In genomic region chr11:90028746-90029145, GRCm38 (mm10) we compare ENCODE assay signal across 18 mouse cellular contexts. TPM values are rescaled to one million over a fixed set of nuclear protein-coding genes. Genes with fewer than 3 reads are reported as not detected.
DNase-seq lines count a peak whose midpoint lies in the region; ATAC-seq and TF ChIP-seq lines count a peak whose summit lies in the region.
"Had no signal": no experiment of that assay in that cellular context is flagged by ENCODE, and none has a peak within 500 bp of the region (broad histone marks: within the 10 kb centered on the region; RNA-seq: fewer than 3 reads in every experiment).

No protein-coding gene starts in this region.

- ATAC-seq in kidney, postnatal 0 days (replicated peaks; ENCODE audit: low FRiP score, low read depth): no peak
- no peak for ATAC-seq in kidney, embryonic 16.5 days (ENCODE audit: low FRiP score, low TSS enrichment)
- ATAC-seq in embryonic facial prominence, embryonic 13.5 days (ENCODE audit: insufficient number of reproducible peaks, insufficient read depth, low FRiP score, low TSS enrichment, low read depth): no peak
- no peak for ATAC-seq in forebrain, embryonic 12.5 days (ENCODE audit: low FRiP score)
- ATAC-seq: forebrain, embryonic 13.5 days; forebrain, postnatal 0 days; intestine, postnatal 0 days had no signal

- H3K9ac ChIP-seq in kidney, postnatal 0 days (ENCODE audit: low read depth, low read length): no peak overlapping the region
- no peak overlapping the region for H3K9ac ChIP-seq in kidney, embryonic 16.5 days (replicated peaks; ENCODE audit: low read length)
- no peak overlapping the region for H3K9ac ChIP-seq in embryonic facial prominence, embryonic 13.5 days
- H3K9ac ChIP-seq in forebrain, embryonic 12.5 days: no peak overlapping the region
- H3K9ac ChIP-seq: forebrain, embryonic 13.5 days; forebrain, postnatal 0 days; hindbrain, embryonic 14.5 days had no signal

- no peaks in the 10 kb centered on the region for H3K36me3 ChIP-seq in kidney, postnatal 0 days (ENCODE audit: insufficient read depth, low read length)
- no peaks in the 10 kb centered on the region for H3K36me3 ChIP-seq in kidney, embryonic 16.5 days (ENCODE audit: insufficient read depth, low read length)
- no peaks in the 10 kb centered on the region for H3K36me3 ChIP-seq in embryonic facial prominence, embryonic 13.5 days
- H3K36me3 ChIP-seq in forebrain, embryonic 12.5 days (replicated peaks): no peaks in the 10 kb centered on the region
- H3K36me3 ChIP-seq: heart, embryonic 13.5 days; hindbrain, embryonic 10.5 days had no signal

- no peak overlapping the region for H3K27ac ChIP-seq in kidney, postnatal 0 days
- no peak overlapping the region for H3K27ac ChIP-seq in kidney, embryonic 16.5 days (ENCODE audit: low read length)
- H3K27ac ChIP-seq in bone marrow macrophage, adult 2 months (ENCODE audit: insufficient read depth, low read depth, low read length): 0 out of 2 replicates have a peak overlapping the region, but pooled peaks have one; percentile 16
- peak overlapping the region; percentile 92 for H3K27ac ChIP-seq in embryonic facial prominence, embryonic 13.5 days
- H3K27ac ChIP-seq in forebrain, embryonic 12.5 days: no peak overlapping the region
- H3K27ac ChIP-seq: forebrain, embryonic 13.5 days; heart, embryonic 13.5 days; hindbrain, embryonic 10.5 days; hindbrain, embryonic 14.5 days had no signal

- DNase-seq in heart, adult 11 months: peak; percentile 89
- DNase-seq in heart, postnatal 10 days: no peak
- DNase-seq in kidney, postnatal 0 days (ENCODE audit: low spot score): no peak
- no peak for DNase-seq in left cerebral cortex, adult 9 months (ENCODE audit: low spot score in 2 of 2)
- DNase-seq: cerebellum, adult 11-12 months; cerebellum, adult 9-10 months had no signal

- no peak overlapping the region for H3K4me3 ChIP-seq in kidney, postnatal 0 days (replicated peaks; ENCODE audit: low read depth, low read length)
- no peak overlapping the region for H3K4me3 ChIP-seq in kidney, embryonic 16.5 days (ENCODE audit: low read length)
- no peak overlapping the region for H3K4me3 ChIP-seq in bone marrow macrophage, adult 2 months (ENCODE audit: insufficient read depth, low read length)
- H3K4me3 ChIP-seq in embryonic facial prominence, embryonic 13.5 days: no peak overlapping the region
- no peak overlapping the region for H3K4me3 ChIP-seq in forebrain, embryonic 12.5 days (replicated peaks)

- no peak for TF ChIP-seq POLR2A in bone marrow macrophage, adult 2 months (IDR thresholded peaks at IDR 0.05; ENCODE audit: borderline replicate concordance, low read depth, low read length)

- H3K27me3 ChIP-seq in kidney, postnatal 0 days (ENCODE audit: insufficient read depth, low read length): no peaks in the 10 kb centered on the region
- peaks cover 8% of the 10 kb centered on the region; the same call in 1 of the 2 replicates for H3K27me3 ChIP-seq in kidney, embryonic 16.5 days (ENCODE audit: insufficient read depth, low read length)
- peaks cover 5% of the 10 kb centered on the region; the same call in 1 of the 2 replicates for H3K27me3 ChIP-seq in embryonic facial prominence, embryonic 13.5 days
- peaks cover 26% of the 10 kb centered on the region for H3K27me3 ChIP-seq in forebrain, embryonic 12.5 days

- H3K9me3 ChIP-seq in kidney, postnatal 0 days (replicated peaks; ENCODE audit: low read length): no peaks in the 10 kb centered on the region
- no peaks in the 10 kb centered on the region for H3K9me3 ChIP-seq in kidney, embryonic 16.5 days (ENCODE audit: low read length)
- no peaks in the 10 kb centered on the region for H3K9me3 ChIP-seq in embryonic facial prominence, embryonic 13.5 days
- H3K9me3 ChIP-seq in forebrain, embryonic 12.5 days: no peaks in the 10 kb centered on the region
- H3K9me3 ChIP-seq: forebrain, embryonic 13.5 days; heart, embryonic 13.5 days; hindbrain, embryonic 10.5 days had no signal

- peak overlapping the region; percentile 63; the same call in 1 of the 2 replicates for H3K4me2 ChIP-seq in kidney, postnatal 0 days (ENCODE audit: low read length)
- H3K4me2 ChIP-seq in kidney, embryonic 16.5 days (replicated peaks; ENCODE audit: low read depth, low read length): no peak overlapping the region
- peak overlapping the region; percentile 69; the same call in 1 of the 2 replicates for H3K4me2 ChIP-seq in embryonic facial prominence, embryonic 13.5 days
- H3K4me2 ChIP-seq in forebrain, embryonic 12.5 days: no peak overlapping the region

- intact Hi-C loops in heart, postnatal 10 days (cut with DNase I): no loop called here

- 90% methylated on average over 8 of the region's 8 CpGs for WGBS in kidney, postnatal 0 days
- 88% methylated on average over 8 of the region's 8 CpGs for WGBS in kidney, embryonic 16.5 days
- 72% methylated on average over 8 of the region's 8 CpGs for WGBS in embryonic facial prominence, embryonic 13.5 days
- 93% methylated on average over 8 of the region's 8 CpGs for WGBS in forebrain, embryonic 12.5 days

- no peak for TF ChIP-seq CTCF in kidney, postnatal 0 days (IDR thresholded peaks at IDR 0.05; ENCODE audit: low read depth)
- no peak for TF ChIP-seq CTCF in bone marrow macrophage, adult 2 months (IDR thresholded peaks at IDR 0.05; ENCODE audit: low read depth, low read length)

- peaks cover 13% of the 10 kb centered on the region; the same call in 1 of the 2 replicates for H3K4me1 ChIP-seq in kidney, postnatal 0 days (replicated peaks; ENCODE audit: insufficient read depth, low read length)
- peaks cover 42% of the 10 kb centered on the region for H3K4me1 ChIP-seq in kidney, embryonic 16.5 days (ENCODE audit: insufficient read depth, low read length)
- peaks cover 7% of the 10 kb centered on the region for H3K4me1 ChIP-seq in bone marrow macrophage, adult 2 months (ENCODE audit: control insufficient read depth, insufficient read depth, low read length)
- peaks cover 74% of the 10 kb centered on the region for H3K4me1 ChIP-seq in embryonic facial prominence, embryonic 13.5 days
- peaks cover 18% of the 10 kb centered on the region for H3K4me1 ChIP-seq in forebrain, embryonic 12.5 days

RNA-seq across cellular contexts. Expression of gene Tmem100, which starts 1.4 kb away (rescaled TPM):
- total RNA-seq in heart, postnatal 10 days (2021): 10 to 100 TPM; 20.4 to 39.3 TPM
- 37.3 and 37.9 TPM in 2 replicates for polyA plus RNA-seq in kidney, postnatal 0 days (2015; fragmentation: Nextera tagmentation; extraction: Ambion mirVana)
- polyA plus RNA-seq in kidney, embryonic 16.5 days (2015; fragmentation: Nextera tagmentation; extraction: Ambion mirVana): 20.8 and 23.3 TPM in 2 replicates
- 0.45 TPM in 1 of 2 replicates, not detected in the other for polyA plus RNA-seq in bone marrow macrophage, adult 2 months (2012; ENCODE audit: insufficient read depth, insufficient read length, missing spikeins)
- 26.3 and 29.4 TPM in 2 replicates for polyA plus RNA-seq in embryonic facial prominence, embryonic 13.5 days (2015; fragmentation: Nextera tagmentation; extraction: Ambion mirVana)
- polyA plus RNA-seq in forebrain, embryonic 12.5 days (2016; fragmentation: Nextera tagmentation; extraction: Ambion mirVana): 5.0 and 6.6 TPM in 2 replicates
- total RNA-seq: MEL had no signal
- polyA plus RNA-seq: C2C12 had no signal

RNA-seq across cellular contexts. Expression of gene Pctp, which starts 26.1 kb away (rescaled TPM):
- 1 to 10 TPM; 4.5 to 5.6 TPM for total RNA-seq in heart, postnatal 10 days (2021)
- 11.7 and 13.9 TPM in 2 replicates for polyA plus RNA-seq in kidney, postnatal 0 days (2015; fragmentation: Nextera tagmentation; extraction: Ambion mirVana)
- 14.3 and 15.8 TPM in 2 replicates for polyA plus RNA-seq in kidney, embryonic 16.5 days (2015; fragmentation: Nextera tagmentation; extraction: Ambion mirVana)
- polyA plus RNA-seq in bone marrow macrophage, adult 2 months (2012; ENCODE audit: insufficient read depth, insufficient read length, missing spikeins): 19.7 and 20.1 TPM in 2 replicates
- 4.7 and 5.0 TPM in 2 replicates for polyA plus RNA-seq in embryonic facial prominence, embryonic 13.5 days (2015; fragmentation: Nextera tagmentation; extraction: Ambion mirVana)
- 5.1 and 6.2 TPM in 2 replicates for polyA plus RNA-seq in forebrain, embryonic 12.5 days (2016; fragmentation: Nextera tagmentation; extraction: Ambion mirVana)

Comparison
In these comparisons a context has a peak if more than half of its experiments do, and no peak if none do; other contexts are left out.
1. H3K4me2 ChIP-seq: peak in kidney, postnatal 0 days (single experiment) and embryonic facial prominence, embryonic 13.5 days (single experiment); none in kidney, embryonic 16.5 days (single experiment) and forebrain, embryonic 12.5 days (single experiment).
2. H3K27ac ChIP-seq: peak in bone marrow macrophage, adult 2 months (single experiment) and embryonic facial prominence, embryonic 13.5 days (single experiment); none in kidney, postnatal 0 days (single experiment), kidney, embryonic 16.5 days (single experiment) and forebrain, embryonic 12.5 days (single experiment).